Mouse (Mus musculus) cerebellum, adult 18-20 months (tissue): Measurements from ENCODE around the gene Eps15.

Source experiments
- DNase-seq, 2 experiments: peaks; one replicate each; pipeline ENCODE4 v3.0.0; 2021

Eps15 gene

GRCm38 (mm10) chr4:109271803-109272202, 8.3 kb upstream of the Eps15 start:
- no peak for DNase-seq

GRCm38 (mm10) chr4:109273586-109274240, 6.4 kb upstream of the Eps15 start:
- no peak for DNase-seq

GRCm38 (mm10) chr4:109280459-109281160, 542 bp downstream of the Eps15 start:
- peak in 1 of 2 experiments; percentile 29 for DNase-seq

- DNase-seq: no peak
Measured at GRCm38 (mm10) chr4:109281161-109281560, 1.1 kb downstream of the Eps15 start.

- no peak for DNase-seq
Measured at GRCm38 (mm10) chr4:109281946-109282345, 1.9 kb downstream of the Eps15 start.

- no peak for DNase-seq
Measured at GRCm38 (mm10) chr4:109294629-109295028, 14.6 kb downstream of the Eps15 start.

- no peak for DNase-seq
Measured at GRCm38 (mm10) chr4:109296510-109296909, 16.4 kb downstream of the Eps15 start.

- DNase-seq: no peak
Measured at GRCm38 (mm10) chr4:109299136-109299535, 19.1 kb downstream of the Eps15 start.

GRCm38 (mm10) chr4:109316941-109317894, 37.1 kb downstream of the Eps15 start:
- DNase-seq: no peak

GRCm38 (mm10) chr4:109336796-109337195, 56.7 kb downstream of the Eps15 start:
- DNase-seq: no peak

- DNase-seq: no peak
Measured at GRCm38 (mm10) chr4:109341222-109341621, 61.2 kb downstream of the Eps15 start.

GRCm38 (mm10) chr4:109342783-109343485, 62.9 kb downstream of the Eps15 start:
- peak; percentile 39 to 63 for DNase-seq

- peak; percentile 39 to 50 for DNase-seq
Measured at GRCm38 (mm10) chr4:109343909-109344308, 63.8 kb downstream of the Eps15 start.

- DNase-seq: no peak
Measured at GRCm38 (mm10) chr4:109378107-109378506, 98.0 kb downstream of the Eps15 start.

- DNase-seq: peak; percentile 44 to 53
Measured at GRCm38 (mm10) chr4:109382457-109382856, 102.4 kb downstream of the Eps15 start.

GRCm38 (mm10) chr4:109385599-109385998, 105.5 kb downstream of the Eps15 start:
- DNase-seq: no peak

- no peak for DNase-seq
Measured at GRCm38 (mm10) chr4:109393229-109393779, 113.2 kb downstream of the Eps15 start.

- peak; percentile 32 to 37 for DNase-seq
Measured at GRCm38 (mm10) chr4:109393902-109394301, 113.8 kb downstream of the Eps15 start.

- no peak for DNase-seq
Measured at GRCm38 (mm10) chr4:109394314-109395074, 114.4 kb downstream of the Eps15 start.

- no peak for DNase-seq
Measured at GRCm38 (mm10) chr4:109400366-109400980, 120.4 kb downstream of the Eps15 start.

GRCm38 (mm10) chr4:109401176-109401689, 121.2 kb downstream of the Eps15 start:
- no peak for DNase-seq
